Mouse (Mus musculus): ENCODE measurements around the gene Pde4d.

Gene Pde4d

DNA sequence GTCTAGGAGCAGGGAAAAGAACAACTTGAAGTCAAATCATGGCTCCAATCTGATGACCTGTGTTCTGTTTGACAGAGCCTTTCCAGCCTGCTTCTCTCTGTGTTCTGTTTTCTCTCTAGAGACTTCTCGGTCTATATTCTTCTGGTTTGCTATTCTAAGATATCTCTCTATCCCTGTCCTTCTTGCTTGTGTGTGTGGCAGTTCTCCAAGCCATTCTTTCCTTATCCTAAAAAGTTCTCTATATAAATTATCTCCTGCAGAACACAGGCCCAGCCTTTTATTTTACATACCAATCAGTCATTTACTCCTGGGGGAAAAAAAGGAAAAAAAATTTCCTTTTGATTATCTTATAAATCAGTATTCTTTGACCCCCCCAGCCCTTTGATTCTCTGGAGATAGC is 1229.2 kb downstream of the Pde4d start:
- DNase-seq = no peak

DNA sequence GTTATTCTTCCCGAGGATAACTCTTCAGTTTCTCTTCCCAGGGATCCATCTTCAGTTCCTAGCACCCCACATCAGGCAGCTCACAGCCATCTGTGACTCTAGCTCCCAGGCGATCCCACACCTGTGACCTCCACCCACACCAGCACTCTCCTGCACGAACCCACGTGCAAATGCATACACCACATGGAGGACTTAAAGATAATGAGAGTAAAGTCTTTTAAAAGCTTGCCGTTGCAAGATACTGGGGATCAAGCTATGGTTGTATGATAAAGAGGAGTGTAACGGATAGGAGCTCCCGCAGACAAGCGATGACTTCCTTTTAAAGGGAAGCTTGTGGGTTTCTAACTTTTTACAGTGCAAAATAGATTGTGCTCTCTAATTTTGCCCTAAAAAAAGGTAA is 1230.5 kb downstream of the Pde4d start:
- DNase-seq = no peak

DNA sequence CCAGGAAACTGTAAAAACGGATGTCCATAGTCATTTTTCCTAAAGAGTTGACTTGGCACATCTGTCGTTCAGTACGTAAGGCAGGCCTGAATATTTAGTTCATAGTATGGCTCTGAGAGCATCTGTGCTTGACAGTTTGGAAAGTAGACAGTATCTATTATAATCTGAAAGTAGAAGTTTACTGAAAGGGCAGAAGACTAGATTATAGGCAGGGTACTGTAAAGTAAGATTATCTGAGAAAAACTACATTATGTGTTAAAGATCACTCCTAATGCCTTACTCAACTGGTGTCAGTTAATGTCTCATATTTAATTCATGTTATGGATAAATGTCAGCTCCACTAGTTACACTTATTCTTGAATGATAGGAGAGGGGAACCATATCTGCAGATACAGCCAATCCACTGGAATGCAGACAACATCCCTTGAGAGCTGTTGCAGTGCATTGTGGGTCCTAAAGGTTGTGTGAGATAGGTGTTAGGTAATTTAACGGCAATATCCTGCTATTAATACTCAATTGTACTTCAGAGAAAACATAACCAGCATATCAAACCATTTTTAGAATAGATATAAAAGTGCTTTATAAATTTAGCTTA is 1232.0 kb downstream of the Pde4d start:
- DNase-seq = no peak

DNA sequence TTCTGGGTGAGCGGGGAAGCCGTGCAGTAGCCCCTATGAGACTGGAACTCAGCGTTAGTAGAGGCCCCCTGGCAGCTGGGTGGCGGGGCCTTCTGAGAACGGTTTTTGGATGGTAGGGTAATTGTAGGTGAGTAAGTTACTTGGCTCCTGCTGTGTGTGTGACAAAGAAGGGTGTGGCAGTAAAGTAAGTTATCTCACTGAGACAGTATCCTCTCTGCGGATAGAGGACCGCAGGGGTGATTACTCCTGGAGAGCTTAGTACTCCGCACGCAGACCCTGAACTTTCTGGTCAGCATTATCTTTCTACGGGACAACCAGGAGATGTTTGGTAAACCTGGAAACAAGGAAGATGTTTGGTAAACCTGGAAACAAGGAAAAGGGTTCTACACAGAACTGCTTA is 1233.3 kb downstream of the Pde4d start:
- no peak for DNase-seq

DNA sequence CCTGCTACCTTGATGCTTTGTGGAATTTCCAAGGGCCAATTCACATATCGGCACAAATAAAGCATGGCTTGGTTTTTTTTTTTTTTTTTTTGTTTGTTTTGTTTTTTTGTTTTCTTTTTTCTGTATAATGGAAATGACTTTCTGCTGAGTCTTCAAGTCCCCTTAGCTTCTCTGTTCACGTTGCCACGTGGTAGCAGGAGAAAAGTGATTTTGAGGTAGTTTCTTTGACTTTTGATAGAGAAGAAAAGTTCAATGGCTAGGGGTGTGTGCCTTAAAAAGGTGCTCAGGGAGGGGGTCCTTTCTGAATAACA is 1235.2 kb downstream of the Pde4d start:
- DNase-seq = no peak

DNA sequence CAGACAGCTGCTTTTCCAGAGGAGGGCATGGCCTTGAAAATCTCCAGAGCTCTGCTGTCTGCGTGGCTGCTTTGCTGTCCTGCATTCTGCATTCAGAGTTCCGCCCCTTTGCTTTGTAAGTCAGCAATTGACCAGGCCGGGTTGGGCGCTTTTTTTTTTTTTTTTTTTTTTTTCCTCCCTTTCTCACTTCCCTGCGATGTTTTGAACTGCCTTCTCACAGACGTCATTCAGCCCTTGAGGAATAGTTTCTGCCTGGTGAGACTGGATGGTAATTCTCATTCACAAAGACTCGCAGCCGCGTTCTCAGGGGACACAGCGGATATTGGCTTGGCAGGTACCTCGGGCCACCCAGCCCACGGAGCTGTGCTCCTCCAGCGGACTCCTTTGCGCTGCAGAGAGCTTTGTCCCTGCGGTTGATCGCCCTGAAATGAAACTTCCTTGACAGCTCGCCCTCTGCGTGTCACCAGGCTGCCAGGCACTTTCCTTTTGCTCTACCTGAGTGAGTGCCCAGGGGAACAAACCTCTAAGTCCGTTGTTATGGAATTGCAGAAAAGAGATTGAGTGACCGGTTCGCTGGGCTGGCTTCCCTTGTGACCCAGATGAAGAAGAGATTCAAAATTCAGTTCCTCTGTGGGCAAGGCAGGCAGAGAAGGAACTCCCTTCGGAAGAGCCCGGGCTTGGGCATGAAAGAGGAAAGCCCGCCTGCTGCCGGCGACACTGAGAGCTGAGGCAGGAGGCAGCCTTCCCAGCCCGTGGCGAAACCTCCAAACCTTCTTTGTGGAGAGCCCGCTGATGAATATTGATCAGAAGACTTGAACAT is 1235.8 kb downstream of the Pde4d start:
- peak; percentile 38 for DNase-seq

DNA sequence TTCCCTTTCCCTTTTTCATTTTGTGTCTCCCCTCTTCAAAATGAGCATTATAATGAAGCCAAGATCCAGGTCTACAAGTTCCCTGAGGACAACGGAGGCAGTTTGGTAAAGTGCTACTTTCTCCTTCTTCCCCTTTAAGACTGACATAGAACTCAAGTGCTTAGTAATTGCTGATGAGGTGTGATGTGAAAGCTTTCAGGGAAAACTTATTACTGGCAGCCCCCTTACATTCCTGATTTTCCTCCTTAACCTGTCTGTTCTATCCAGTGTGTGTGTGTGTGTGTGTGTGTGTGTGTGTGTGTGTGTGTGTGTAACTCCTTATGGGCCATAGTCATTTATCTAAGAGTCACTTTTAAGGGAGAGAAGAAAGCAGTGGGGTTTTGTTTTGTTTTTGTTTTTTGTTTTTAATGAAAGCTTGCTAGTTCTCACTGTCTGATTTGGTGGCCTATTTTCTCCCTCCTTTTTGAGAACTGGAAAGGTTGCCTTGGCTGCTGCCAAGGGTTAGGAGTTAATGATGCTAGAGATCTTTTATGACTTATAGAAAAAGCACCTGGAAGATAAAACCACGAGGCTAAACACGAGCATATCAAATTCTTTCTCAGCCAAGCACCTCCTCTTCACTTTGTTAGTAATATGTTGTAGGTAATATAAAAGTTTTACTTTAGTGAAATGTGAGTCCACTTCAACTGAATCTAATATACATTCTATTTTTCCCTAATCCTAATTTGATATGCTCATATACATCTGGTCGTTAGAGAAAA is 1236.5 kb downstream of the Pde4d start:
- DNase-seq = no peak

DNA sequence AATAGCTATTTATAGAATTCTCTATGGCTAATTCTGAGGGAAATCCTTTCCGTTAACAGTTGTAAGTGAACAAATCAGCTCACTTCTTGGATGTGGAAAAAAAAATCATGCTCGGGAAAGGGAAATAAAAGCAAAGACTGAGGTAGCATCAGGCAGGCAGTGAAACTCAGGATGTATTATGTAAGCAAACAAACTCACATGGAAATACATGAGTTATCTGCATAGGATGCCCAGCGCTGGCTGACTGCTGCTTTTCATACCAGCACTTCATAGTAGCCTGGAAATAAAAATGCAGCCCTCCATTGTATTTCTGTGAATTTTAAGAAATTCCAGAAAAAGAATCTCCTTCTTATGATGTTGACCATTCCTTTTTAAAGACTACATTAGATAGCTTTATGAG is 1237.2 kb downstream of the Pde4d start:
- DNase-seq = no peak

DNA sequence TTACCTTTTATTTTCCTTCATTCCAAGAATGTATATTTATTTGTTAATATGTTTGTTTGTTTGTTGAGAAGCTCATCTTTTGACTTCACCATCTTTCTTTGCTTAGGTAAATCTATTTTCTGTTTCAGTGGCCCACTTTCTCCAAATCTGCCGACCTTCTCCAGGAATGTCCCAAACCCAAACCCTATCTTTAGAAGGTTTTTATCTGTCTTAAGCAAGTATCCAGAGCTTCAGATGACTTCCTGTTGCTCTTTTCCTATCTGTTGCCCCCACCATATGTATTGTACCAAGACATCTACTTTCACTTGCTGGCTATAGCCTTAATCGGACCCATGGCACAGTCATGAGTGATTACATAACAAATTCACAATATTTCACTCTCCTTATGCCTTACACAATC is 1238.4 kb downstream of the Pde4d start:
- DNase-seq = no peak

DNA sequence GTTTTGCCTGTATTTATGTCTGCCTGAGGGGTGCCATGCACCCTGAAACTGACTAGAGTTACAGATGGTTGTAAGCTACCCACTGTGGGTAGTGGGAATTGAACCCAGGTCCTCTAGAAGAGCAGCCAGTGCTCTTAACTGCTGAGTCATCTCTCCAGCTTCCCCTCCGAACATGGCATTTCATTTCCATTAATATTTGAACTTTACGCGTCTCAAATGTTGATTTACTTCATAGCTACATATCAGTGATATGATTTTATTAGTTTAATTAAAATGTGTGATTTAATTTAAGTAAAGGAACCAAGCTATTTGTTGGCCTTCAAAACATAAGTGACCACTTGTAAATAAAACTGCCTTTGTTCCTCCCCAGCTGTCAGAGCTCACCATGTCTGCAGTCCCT is 1239.4 kb downstream of the Pde4d start:
- no peak for DNase-seq

DNA sequence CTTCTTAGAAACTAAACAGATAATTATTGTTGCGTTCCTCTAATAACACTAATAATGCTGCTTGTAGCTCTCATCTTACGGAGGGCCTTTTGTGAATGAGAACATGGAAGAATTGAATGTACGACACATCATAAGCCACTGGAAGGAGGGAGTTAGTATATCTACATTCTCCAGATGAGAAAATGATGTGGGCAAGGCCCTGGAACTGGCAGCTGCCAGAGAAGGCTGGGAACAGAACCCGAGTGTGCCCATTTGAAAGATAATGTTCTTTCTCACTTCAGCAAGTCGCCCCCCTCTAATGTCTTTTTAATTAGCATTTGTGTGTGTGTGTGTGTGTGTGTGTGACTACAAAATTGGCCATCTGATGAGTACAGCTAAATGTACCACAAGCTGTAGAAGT is 1240.8 kb downstream of the Pde4d start:
- DNase-seq = no peak

DNA sequence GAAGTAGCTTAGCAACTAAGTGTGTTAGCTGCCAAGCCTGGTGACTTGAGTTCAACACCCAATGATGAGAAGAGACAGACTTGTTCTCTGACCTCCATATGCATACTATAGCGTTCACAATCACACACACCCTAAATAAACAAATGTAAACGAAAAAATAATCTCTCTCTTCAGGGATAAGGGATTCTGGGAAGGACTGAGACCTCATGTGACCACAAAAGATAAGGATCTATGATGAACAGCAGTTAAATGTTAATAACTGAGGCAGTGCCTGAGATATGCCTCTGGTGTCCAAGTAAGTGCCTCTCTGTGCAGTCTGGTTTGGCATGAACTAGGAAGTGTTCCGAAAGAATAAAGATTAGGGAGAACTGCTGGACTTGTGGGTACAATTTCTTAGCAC is 1243.1 kb downstream of the Pde4d start:
- DNase-seq = no peak

DNA sequence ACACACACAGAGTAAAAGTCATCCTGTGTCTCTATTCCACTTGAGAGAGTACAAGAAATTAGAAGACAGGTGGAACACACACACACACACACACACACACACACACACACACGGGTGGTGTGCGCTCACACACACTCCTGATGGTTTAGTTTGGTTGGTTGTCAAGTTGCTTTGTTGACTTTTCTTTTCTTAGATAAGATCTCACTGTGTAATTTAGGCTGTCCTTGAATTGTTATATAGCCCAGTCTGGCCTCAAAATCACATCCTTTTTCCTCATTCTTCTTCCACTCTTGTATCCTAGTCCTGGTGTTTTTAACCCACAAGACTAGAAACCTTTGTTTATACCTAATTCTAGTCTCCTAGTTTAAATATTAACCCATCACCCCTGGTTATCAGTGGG is 1244.0 kb downstream of the Pde4d start:
- no peak for DNase-seq

DNA sequence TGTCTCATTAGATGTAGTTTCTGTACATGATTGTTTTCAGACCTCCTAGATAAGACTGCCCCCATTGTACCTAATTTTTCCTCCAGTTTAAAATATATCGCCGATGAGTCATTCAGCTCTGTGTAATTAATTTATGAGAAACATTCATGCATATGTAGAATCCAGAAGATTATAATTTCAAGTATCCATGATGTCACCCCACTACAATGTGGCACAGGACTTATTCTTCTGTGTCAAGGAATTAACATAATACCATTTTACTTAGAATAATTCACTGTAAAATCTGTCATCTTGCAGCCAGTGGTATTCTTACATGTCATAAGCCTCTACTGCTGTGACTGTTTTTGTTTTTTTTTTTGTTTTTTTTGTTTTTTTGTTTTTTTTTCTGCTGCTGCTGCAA is 1244.5 kb downstream of the Pde4d start:
- no peak for DNase-seq

DNA sequence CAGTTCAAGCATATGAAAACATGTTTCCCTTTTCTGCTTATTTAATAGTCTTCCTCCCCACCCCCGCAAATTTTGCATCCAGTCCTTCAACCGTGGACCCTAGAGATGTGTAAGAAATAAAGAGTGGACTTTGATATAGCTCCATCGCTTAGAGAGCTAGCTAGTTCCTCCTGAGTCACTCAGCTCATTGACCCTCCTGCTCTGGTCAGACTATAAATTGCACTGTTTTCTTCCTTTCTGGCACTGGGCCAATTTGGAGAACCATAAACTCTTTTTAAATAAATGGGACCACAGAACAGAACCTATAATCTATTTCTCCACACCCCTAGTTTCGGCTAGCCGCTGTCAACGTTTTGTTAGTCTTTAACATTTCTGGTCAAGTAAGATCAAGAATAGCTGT is 1245.3 kb downstream of the Pde4d start:
- DNase-seq = no peak

DNA sequence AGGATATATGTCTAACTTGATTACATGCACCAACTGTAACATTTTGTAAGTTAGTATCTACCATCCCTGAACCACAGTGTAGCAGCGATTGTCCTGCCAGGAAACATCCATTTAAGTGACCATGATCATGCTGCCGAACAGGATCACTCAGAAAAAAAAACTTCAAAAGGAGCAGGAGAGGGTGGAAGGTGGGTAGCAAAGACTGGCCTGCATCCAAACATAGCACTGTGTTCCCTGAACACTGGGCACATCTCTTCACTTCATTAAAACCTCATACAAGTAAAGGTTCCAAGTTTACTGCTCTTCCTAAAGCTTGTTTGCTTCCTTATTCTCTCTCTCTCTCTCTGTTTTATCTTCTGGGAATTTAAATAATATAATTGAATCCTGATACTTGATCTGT is 1256.4 kb downstream of the Pde4d start:
- no peak for DNase-seq

DNA sequence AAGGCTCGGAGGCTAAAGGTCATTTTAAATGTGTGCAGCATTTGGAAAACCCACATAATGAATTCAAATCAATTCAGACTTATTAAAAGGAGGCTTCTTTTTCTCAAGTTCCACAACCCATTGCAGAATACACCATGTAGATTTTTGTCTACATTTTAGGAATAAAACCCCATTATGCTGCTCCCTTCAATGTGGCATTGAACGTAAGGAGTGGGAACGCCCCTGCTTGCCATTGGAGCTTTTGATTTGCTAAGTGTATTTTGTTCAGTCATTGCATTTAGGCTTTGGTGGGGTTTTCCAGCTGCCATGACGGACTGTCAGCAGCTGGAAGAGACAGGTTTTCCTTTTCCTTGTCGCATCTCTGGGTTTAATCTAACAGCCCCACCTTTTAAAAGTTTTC is 1256.8 kb downstream of the Pde4d start:
- DNase-seq = no peak

DNA sequence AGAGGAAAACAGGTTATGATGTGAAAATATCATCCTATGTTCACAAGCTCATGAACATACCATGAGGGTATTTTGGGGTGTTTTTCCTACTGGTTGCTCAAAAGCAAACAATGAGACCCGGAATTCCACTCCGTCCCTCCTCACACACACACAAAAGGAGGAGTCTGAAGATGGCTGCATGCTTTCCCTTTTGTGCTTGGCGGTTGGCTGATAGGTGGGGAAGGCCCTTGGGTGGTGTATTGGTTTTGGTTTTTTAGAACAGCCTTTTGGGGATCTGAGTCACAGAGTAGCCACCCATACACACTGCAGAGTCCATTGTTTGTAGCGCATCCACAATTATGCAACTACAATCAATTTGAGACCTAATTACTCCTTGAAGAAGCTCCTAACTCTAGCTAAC is 1257.4 kb downstream of the Pde4d start:
- DNase-seq = no peak

DNA sequence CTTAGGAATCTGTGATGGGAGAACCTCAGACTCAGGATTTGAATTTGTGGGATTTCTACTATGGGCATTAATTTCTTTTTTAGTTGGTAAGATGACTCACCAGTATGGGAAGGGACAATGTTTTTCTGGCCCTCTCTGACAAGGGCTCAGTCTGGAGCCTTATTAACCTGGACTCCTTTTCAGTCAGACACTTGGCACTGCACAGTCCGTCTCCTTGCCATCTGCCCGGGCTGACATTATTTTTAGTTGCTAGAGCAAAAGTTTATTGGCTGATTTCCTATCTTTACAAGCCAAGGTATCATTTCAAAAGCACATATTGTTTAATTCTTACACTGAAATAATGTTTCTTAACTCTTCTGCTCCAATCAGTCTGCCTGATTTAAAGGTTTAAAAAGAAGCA is 1258.6 kb downstream of the Pde4d start:
- DNase-seq = no peak

DNA sequence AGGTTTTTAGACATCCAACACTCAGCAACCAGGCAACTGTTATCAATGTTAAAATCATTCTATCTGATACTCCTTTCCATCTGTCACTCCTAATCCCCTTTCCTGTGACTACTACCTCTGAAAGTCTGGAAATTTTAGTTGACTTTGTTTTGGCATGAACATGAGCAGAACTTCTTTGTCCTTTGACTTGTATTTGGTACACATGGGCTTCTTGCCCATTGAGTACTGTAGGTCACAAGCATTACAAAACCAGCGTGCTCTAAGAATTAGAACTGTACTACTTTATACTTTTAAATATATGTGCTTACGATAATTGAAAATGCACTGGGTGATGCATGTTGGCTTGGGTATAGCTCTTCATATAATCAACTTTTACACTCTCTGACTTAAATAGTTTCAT is 1264.8 kb downstream of the Pde4d start:
- DNase-seq = no peak

DNA sequence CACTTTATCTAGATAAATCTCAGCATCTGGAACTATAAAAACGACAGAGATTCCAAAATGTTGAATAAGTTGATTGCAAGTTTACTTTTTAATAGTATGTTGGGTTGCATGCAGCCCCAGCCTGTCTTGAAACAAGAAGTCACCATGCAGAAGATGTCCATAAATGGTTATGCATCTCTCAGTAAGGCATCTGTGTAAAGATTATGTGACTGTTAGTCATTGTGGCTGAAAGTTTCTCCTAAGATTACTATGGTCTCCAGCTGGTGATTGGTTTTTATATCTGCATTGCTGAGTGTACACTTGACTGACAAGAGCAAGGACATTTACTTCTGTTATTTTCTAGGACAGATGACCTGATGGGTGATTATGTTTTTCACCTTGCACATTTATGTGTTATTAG is 1265.6 kb downstream of the Pde4d start:
- DNase-seq = no peak

DNA sequence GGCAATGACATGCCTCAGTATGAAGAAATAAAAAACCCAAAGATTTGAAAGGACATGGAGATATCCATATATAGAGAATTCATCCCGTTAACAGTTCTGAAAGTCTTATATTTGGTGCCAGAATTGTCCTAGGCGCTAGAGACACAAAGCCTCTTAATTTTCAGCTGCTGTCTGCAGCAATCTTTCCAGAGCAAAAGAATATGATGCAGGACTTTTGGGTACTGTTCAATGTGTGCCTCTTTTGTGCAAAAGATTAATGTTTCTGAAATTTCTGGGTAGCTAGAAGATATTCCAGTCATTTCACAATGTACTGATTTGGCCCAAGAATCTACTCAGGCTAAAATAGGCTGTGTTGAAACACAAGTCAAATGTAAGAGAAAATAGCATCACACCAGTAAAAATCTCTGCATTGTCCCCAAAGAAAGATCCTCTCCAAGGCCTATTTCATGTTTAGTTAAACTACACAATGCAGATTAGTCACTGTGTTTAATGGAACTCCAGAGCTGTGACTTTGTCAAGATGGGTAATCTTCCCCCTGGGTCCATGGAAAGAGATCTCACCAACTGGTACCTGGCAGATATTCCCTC is 1270.5 kb downstream of the Pde4d start:
- DNase-seq = no peak

DNA sequence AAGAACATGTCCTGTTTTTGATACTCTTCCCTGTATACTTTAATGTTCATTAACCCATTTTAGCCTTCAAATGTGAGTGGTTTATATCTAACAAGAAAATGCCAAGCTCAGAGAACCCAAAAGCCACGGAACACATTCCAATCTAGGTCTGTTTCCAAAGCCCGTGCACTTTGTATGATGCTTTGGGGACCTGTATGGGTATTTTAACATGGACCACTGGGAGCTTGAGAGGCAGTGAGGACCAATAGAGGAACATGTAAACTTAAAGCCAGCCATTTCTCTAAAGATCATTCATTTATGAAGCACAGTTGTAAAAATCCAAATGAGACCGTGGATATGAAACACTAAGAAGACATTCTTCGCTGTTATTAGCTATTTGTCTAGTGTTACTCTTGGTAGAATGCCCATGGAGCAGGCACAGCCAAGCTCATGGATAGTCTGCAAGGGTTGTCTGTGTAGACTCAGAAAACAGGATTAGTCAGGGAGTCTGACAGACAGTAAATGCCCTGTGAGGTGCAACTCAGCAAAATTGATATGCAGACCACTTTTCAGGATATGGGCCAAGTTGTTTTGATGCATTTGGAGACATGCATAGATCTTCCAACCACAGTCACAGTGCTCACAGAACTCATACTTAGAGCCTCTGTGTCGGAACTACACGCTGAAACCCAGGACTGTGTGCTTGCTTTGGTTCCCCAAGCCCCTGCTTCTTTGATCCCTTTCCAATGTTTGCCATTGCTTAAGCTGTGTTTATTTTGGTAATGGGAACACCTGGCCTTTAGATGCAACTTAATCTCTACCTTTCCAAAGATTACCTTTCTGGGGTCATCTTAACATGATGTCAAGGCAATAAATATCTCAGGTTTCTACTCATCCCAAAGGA is 1272.7 kb downstream of the Pde4d start:
- no peak for DNase-seq
